Mouse (Mus musculus) heart, postnatal 0 days (tissue): ENCODE data around the gene Cit. TPM values are rescaled to one million over a fixed set of nuclear protein-coding genes. Genes with fewer than 3 reads are reported as not detected.

Experiments
- ATAC-seq: fragments of 200-750 bp; cut with Nextera tagmentation; 2 replicates; pipeline ENCODE4 v1.8.0; 2017; ENCODE audit warnings: low read depth, moderate number of reproducible peaks, moderate library complexity; ENCODE audit not compliant: insufficient read depth
- DNase-seq: peaks from one replicate; pipeline ENCODE4 v3.0.0-alpha.2; 2016; ENCODE audit warnings: low spot score
- H3K27ac ChIP-seq: fragments of 300-500 bp; sonication (generic); 2 replicates; pipeline ENCODE4 v1.5.1; 2014; ENCODE audit warnings: low read depth, mild to moderate bottlenecking
- H3K27me3 ChIP-seq: fragments of 300-500 bp; sonication (generic); 2 replicates; pipeline ENCODE4 v1.6.1; 2014; ENCODE audit warnings: low read length, mixed read lengths; ENCODE audit not compliant: control insufficient read depth, insufficient read depth
- H3K36me3 ChIP-seq: fragments of 300-500 bp; sonication (generic); replicated peaks from 2 replicates; pipeline ENCODE4 v1.6.1; 2014; ENCODE audit warnings: low read length, mixed read lengths; ENCODE audit not compliant: control insufficient read depth, insufficient read depth
- H3K4me1 ChIP-seq: fragments of 300-500 bp; sonication (generic); 2 replicates; pipeline ENCODE4 v1.6.1; 2014; ENCODE audit warnings: antibody characterized with exemption; ENCODE audit not compliant: control insufficient read depth, insufficient read depth
- H3K4me2 ChIP-seq: fragments of 300-500 bp; sonication (generic); 2 replicates; pipeline ENCODE4 v1.6.1; 2014; ENCODE audit warnings: low read depth, mild to moderate bottlenecking, low read length, moderate library complexity
- H3K4me3 ChIP-seq: fragments of 300-500 bp; sonication (generic); 2 replicates; pipeline ENCODE4 v1.5.1; 2014; ENCODE audit warnings: low read depth, low read length
- H3K9ac ChIP-seq: fragments of 300-500 bp; sonication (generic); replicated peaks from 2 replicates; pipeline ENCODE4 v1.6.1; 2014; ENCODE audit warnings: low read depth, low read length, mixed read lengths
- H3K9me3 ChIP-seq: fragments of 300-500 bp; sonication (generic); replicated peaks from 2 replicates; pipeline ENCODE4 v1.6.1; 2016; ENCODE audit warnings: low read length; ENCODE audit not compliant: control insufficient read depth
- CTCF ChIP-seq: IDR thresholded peaks from 2 replicates; pipeline ENCODE4 v1.5.1; 2016; ENCODE audit warnings: antibody characterized with exemption, control low read depth, low read depth
- EP300 ChIP-seq: IDR thresholded peaks from 2 replicates; pipeline ENCODE4 v1.6.1; 2016; ENCODE audit warnings: antibody characterized with exemption, low read depth
- WGBS: fragments of 180-500 bp; shearing (Covaris S2); extraction: QIAGEN DNeasy Blood & Tissue Kit; methylation state at CpG from one replicate; pipeline ENCODE4 v1.1.7; 2014; 5-methylcytosine and 5-hydroxymethylcytosine counted together
- polyA plus RNA-seq: library from polyadenylated mRNA; unstranded; fragments of >200 nt; fragmentation: Nextera tagmentation; extraction: Ambion mirVana; gene quantifications from 2 replicates; pipeline ENCODE4 v1.2.1, GENCODE M21; 2015
- total RNA-seq: library from RNA; depleted of rRNA; stranded (reverse); fragments of >200 nt; gene quantifications from 2 replicates; pipeline ENCODE4 v1.2.3, GENCODE M21; 2014; ENCODE audit warnings: low replicate concordance

Cit gene
- total and polyA plus RNA-seq, 2 experiments from 2014 or later: 4.1 to 11.5 TPM

- no peaks in the 10 kb centered on the region for H3K4me1 ChIP-seq
- H3K4me2 ChIP-seq: no peak overlapping the region
- H3K4me3 ChIP-seq: no peak overlapping the region
- DNase-seq: no peak
- peaks cover 11% of the 10 kb centered on the region; the same call in 1 of the 2 replicates for H3K27me3 ChIP-seq
- ATAC-seq: 0 out of 2 replicates have a peak, but pooled peaks have one; percentile 22
- no peak overlapping the region for H3K9ac ChIP-seq
- H3K36me3 ChIP-seq: no peaks in the 10 kb centered on the region
- TF ChIP-seq EP300: no peak
- no peak for TF ChIP-seq CTCF
- 9% methylated on average over 19 of the region's 19 CpGs for WGBS
- H3K27ac ChIP-seq: no peak overlapping the region
- H3K9me3 ChIP-seq: no peaks in the 10 kb centered on the region
Measured at GRCm38 (mm10) chr5:116030566-116031189, 185.6 kb downstream of the Cit start.

DNA sequence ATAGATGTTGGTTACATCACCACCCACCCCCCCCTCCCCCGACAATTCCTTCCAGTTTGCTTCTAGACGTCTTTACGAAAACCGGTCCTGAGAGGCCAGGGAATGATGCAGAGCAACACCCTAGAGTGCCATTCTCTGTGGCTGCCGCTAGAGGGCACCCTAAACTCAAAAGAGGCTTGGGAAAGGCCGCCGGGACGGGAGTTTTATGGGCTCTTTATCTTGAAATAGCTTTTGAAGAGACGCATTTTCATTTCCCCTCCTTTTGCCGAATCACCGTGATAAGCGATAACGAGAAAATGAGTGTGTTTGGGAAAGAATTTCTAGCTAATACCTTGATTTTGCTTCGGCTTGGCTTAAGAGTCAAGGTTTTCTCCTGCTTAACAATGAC lies 186.1 kb downstream of the Cit start:
- Histone ChIP-seq H3K4me1 (no peaks in the 10 kb centered on the region), H3K9me3 (no peaks in the 10 kb centered on the region), H3K9ac (no peak overlapping the region), H3K27ac (no peak overlapping the region), H3K27me3 (peaks cover 11% of the 10 kb centered on the region; the same call in 1 of the 2 replicates), H3K36me3 (no peaks in the 10 kb centered on the region), H3K4me2 (no peak overlapping the region), H3K4me3 (no peak overlapping the region)
- ATAC-seq (no peak), DNase-seq (peak; percentile 34)
- WGBS: 3% methylated on average over 14 of the region's 14 CpGs
- TF ChIP-seq CTCF (peak; percentile 75), EP300 (no peak)

GRCm38 (mm10) chr5:116036465-116036864 lies 191.4 kb downstream of the Cit start:
- H3K4me3 ChIP-seq: no peak overlapping the region
- no peak overlapping the region for H3K9ac ChIP-seq
- H3K4me1 ChIP-seq: no peaks in the 10 kb centered on the region
- no peaks in the 10 kb centered on the region for H3K36me3 ChIP-seq
- DNase-seq (no peak), ATAC-seq (no peak)
- no peak overlapping the region for H3K4me2 ChIP-seq
- H3K9me3 ChIP-seq: 0 out of 2 replicates have a peak, but pooled peaks cover 3% of the 10 kb centered on the region
- no peaks in the 10 kb centered on the region for H3K27me3 ChIP-seq
- H3K27ac ChIP-seq: no peak overlapping the region
- TF ChIP-seq EP300 (no peak), CTCF (no peak)
- WGBS: 60% methylated on average over 16 of the region's 16 CpGs

DNA sequence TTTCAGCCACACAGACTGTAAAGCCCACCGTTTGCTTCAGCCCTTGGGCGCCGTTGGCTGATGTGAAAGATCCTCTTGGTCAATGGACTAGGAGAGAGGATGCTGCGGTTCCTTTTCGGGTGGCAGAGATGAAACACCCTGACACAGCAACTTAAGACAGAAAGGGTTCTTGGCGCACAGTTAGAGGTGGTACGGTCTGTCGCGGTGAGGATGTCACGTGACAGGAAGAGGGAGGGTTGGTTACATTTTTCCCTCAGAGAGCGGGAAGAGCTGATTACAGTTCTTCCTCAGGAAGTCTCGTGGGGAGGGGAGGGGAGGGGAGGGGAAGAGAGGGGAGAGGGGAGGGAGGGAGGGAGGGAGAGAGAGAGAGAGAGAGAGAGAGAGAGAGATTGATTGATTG lies 192.7 kb downstream of the Cit start:
- 50% methylated on average over 11 of the region's 12 CpGs for WGBS
- no peak overlapping the region for H3K9ac ChIP-seq
- H3K27ac ChIP-seq: no peak overlapping the region
- 0 out of 2 replicates have a peak, but pooled peaks cover 3% of the 10 kb centered on the region for H3K9me3 ChIP-seq
- H3K4me1 ChIP-seq: no peaks in the 10 kb centered on the region
- DNase-seq: no peak
- ATAC-seq: no peak
- TF ChIP-seq CTCF (no peak), EP300 (no peak)
- no peaks in the 10 kb centered on the region for H3K27me3 ChIP-seq
- no peak overlapping the region for H3K4me3 ChIP-seq
- H3K4me2 ChIP-seq: no peak overlapping the region
- no peaks in the 10 kb centered on the region for H3K36me3 ChIP-seq

DNA sequence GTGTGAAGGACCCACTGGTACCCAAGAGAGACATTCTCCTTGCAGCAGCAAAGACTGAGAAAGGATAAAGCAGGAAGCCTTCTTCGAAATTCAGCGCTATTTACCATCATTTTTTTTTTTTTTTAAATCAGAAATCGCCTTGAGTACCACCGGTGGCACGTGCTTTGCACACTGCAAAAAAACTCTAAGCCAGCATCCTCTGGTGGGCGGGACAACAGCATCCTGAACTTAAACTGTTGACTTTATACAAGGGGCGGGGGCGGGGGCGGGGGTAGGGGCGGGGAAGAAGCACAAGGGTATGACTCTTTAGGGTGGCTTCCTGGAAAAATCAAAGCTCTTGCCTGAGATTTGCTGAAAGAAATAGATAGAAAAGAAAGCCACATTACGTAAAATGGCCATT lies 194.6 kb downstream of the Cit start:
- Histone ChIP-seq H3K27ac (no peak overlapping the region), H3K36me3 (no peaks in the 10 kb centered on the region), H3K27me3 (no peaks in the 10 kb centered on the region), H3K4me2 (peak overlapping the region; percentile 41), H3K4me3 (no peak overlapping the region), H3K4me1 (no peaks in the 10 kb centered on the region), H3K9me3 (0 out of 2 replicates have a peak, but pooled peaks cover 3% of the 10 kb centered on the region), H3K9ac (no peak overlapping the region)
- DNase-seq: no peak
- no peak for ATAC-seq
- WGBS: 25% methylated on average over 11 of the region's 11 CpGs
- TF ChIP-seq CTCF (no peak), EP300 (no peak)

GRCm38 (mm10) chr5:116042241-116042640 lies 197.2 kb downstream of the Cit start:
- no peak overlapping the region for H3K4me2 ChIP-seq
- TF ChIP-seq EP300: no peak
- TF ChIP-seq CTCF: no peak
- DNase-seq (no peak), ATAC-seq (no peak)
- no peaks in the 10 kb centered on the region for H3K27me3 ChIP-seq
- H3K4me1 ChIP-seq: no peaks in the 10 kb centered on the region
- H3K9me3 ChIP-seq: 0 out of 2 replicates have a peak, but pooled peaks cover 3% of the 10 kb centered on the region
- no peak overlapping the region for H3K4me3 ChIP-seq
- H3K36me3 ChIP-seq: no peaks in the 10 kb centered on the region
- no peak overlapping the region for H3K9ac ChIP-seq
- H3K27ac ChIP-seq: no peak overlapping the region
- 56% methylated on average over 7 of the region's 7 CpGs for WGBS
